Mouse (Mus musculus): ENCODE data around the gene Szt2. TPM values are rescaled to one million over a fixed set of nuclear protein-coding genes. Genes with fewer than 3 reads are reported as not detected.

The Szt2 gene
- polyA plus RNA-seq (2016; fragmentation: Nextera tagmentation; extraction: Ambion mirVana) = 4.8 and 4.9 TPM in 2 replicates

DNA sequence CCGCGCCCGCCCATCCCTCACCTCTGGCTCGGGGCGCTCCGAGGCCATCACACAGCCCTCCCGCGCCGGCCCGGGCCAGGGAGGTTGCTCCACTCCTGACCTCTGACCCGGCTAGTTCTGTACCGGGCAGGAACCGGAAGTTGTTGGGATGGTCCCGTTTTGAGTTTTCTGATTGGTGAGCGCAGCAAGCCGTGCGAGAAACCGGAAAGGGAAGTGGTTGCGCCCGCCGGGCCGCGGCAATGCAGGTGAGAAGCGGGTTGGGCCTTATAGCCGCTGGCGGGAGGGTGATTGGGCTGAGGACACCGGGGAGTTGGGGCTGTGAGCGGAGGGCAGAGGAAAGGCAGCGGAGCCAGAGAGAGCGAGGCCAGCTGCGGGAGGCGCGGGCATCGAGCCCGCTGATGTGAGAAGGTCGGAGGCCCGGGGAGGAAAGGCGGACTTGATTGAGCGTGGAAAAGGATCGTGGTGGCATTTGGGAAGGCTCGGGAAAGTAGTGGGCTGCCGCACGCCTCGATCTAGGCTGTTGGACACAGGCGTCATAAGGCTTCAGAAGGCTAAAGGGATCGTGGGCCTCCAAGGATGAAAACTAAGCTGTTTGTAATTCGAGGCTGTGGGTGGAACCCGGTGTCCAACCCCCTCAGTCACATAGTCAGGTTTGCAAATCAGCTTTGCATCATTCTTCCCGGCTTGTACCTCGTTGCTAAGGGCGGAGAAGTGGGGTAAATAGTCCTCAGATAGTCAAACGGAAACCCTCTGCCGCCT, at the start of gene Szt2, which contains the start of gene Med8:
Szt2 (minus strand) TSS at position 132 of the 759 bp plus-strand sequence.
Med8 (plus strand) TSS at position 196 of the 759 bp plus-strand sequence.
- peak within 1 kb of the TSS; percentile 90 for H3K9ac ChIP-seq
- ATAC-seq = peak; percentile 97
- H3K36me3 ChIP-seq = peaks cover 57% of the 10 kb centered on the region
- under 1% methylated on average over 51 of the region's 53 CpGs for WGBS (ENCODE audit: insufficient replicate concordance)
- peak within 1 kb of the TSS; percentile 93 for H3K4me3 ChIP-seq
- no peaks in the 10 kb centered on the region for H3K27me3 ChIP-seq (replicated peaks)
- H3K9me3 ChIP-seq (replicated peaks) = no peaks in the 10 kb centered on the region
- H3K4me2 ChIP-seq = peak within 1 kb of the TSS; percentile 85
- H3K27ac ChIP-seq = peak within 1 kb of the TSS; percentile 79
- peaks cover 32% of the 10 kb centered on the region for H3K4me1 ChIP-seq

DNA sequence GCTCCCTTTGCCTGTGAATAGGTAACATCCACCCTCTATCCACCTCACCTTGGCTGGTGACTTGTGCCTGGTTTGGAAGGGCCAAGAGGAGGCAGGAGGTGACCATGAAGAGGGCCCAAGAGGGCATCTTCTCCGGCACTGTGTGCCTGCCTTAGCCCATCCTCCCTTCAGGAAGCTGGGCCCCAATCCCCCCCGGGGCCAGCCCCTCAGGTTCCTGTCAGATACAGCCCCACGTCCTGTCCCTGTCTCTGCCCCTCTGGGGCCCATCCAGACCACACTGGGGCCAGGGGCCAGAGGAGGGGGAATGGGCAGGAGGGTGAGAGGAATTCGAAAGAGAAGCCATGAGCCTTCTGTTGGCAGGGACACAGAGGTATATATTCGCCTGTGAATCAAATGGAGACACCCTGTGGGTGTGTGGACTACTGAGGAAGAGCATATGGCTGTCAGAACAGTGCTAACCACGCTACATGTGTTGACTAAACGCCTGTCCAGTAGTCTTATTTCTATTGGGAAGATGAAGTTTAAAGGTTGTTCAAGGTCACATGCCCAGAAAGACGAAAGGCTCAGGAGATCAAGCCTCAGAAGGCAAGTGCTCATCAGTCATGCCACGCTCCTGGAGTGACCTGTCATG, 48.4 kb upstream of the Szt2 start, which contains the start of gene Mpl:
Mpl (minus strand) TSS at position 169 of the 631 bp plus-strand sequence.
- Histone ChIP-seq H3K4me3 (peak within 1 kb of the TSS; percentile 11), H3K4me2 (peak within 1 kb of the TSS; percentile 17; the same call in 1 of the 2 replicates), H3K9ac (no peak within 1 kb of the TSS), H3K4me1 (peaks cover 10% of the 10 kb centered on the region), H3K27me3 (replicated peaks) (no peaks in the 10 kb centered on the region), H3K36me3 (no peaks in the 10 kb centered on the region), H3K9me3 (replicated peaks) (no peaks in the 10 kb centered on the region), H3K27ac (no peak within 1 kb of the TSS)
- ATAC-seq = peak; percentile 63; the same call in 1 of the 2 replicates
- WGBS (ENCODE audit: insufficient replicate concordance) = 23% methylated on average over 9 of the region's 9 CpGs

DNA sequence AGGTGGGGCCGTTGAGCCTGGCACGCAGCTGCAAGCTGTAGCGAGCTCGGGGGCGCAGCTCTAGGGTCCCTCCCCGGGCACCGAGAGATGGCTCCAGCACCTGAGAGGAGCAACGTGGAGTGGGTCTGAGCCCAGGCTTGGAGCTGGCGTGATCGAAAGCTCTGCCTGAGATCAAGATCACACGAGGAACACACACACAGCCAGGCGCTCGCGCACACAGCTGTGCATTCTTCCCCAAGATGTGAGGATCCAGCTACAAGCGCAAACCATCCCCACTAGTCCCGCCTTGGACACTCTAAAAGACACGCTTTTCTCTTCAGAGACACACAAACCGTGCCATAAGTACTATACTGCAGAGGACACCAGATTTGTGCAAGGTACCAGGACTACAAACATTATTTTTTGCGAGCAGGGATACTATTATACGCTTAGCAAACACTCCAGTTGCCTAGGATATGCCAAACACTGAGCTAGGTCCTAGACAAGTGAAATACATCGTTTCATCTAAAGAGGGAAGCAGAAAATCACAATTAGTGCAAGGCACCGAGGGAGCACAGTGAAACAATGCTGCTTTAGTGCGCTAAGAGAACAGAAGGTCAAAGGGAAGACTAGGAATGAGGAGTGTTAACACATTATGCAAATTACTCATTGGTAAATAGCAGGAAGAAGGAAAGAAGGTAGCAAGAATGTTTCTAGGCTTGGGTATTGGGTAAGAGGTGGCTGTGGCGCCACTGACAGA, 37.5 kb upstream of the Szt2 start:
- H3K4me1 ChIP-seq = peaks cover 7% of the 10 kb centered on the region
- H3K9me3 ChIP-seq (replicated peaks) = no peaks in the 10 kb centered on the region
- 54% methylated on average over 24 of the region's 24 CpGs for WGBS (ENCODE audit: insufficient replicate concordance)
- H3K36me3 ChIP-seq = no peaks in the 10 kb centered on the region
- no peak overlapping the region for H3K9ac ChIP-seq
- H3K27me3 ChIP-seq (replicated peaks) = no peaks in the 10 kb centered on the region; the same call in 1 of the 2 replicates
- H3K4me2 ChIP-seq = peak overlapping the region; percentile 57
- peak overlapping the region; percentile 28 for H3K4me3 ChIP-seq
- ATAC-seq = no peak
- no peak overlapping the region for H3K27ac ChIP-seq

DNA sequence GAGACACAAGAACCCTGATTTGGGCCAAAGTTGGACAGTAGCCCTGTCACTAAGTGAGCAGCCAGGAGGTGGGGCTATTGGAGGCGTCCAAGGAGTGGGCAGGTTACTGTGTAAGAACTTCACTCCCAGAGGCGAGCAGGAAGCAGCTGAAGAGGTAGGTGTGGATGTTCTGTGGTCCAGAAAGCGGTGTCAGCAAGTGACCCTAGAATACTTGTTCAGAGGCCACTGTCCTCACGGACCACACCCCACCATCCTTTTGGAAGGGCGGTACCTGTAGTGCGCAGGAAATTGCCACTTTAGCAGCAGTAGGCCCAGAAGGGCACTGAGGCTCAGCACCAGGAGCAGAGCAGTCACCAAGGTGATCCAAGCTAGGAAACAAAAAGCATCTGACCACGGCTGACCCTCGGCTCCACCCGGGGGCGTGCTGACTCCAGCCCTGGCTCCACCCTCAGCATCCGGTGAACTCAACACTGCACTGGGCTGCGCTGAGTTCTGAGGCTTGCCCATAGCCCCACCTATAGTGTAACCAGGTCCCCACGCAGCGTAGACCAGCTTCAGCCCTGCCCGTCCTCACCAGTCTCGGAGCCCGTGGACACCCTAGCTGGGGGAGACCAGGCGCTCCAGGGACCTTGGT, 36.8 kb upstream of the Szt2 start:
- H3K4me1 ChIP-seq = peaks cover 7% of the 10 kb centered on the region

DNA sequence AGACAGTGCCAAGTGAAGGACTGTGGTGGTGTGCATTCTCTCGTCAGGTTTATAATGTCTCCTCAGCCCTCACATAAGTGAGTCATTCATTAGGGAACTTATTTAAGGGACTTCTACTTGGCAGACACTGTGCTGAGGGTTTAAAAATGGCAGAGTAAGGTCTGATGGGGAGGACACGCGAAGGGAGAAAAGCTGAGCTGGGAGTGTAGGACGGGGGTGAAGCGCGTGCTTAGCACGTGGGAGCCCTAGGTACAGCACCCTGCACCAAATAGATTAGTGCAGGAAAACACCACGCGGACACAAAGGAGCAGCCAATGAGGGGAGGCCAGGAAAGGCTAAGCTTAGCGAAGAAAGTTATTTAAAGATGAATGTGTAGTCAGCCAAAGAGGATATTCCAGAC, 36.0 kb upstream of the Szt2 start:
- Histone ChIP-seq H3K9ac (no peak overlapping the region), H3K27ac (no peak overlapping the region), H3K4me1 (peaks cover 7% of the 10 kb centered on the region), H3K36me3 (no peaks in the 10 kb centered on the region), H3K27me3 (replicated peaks) (no peaks in the 10 kb centered on the region; the same call in 1 of the 2 replicates), H3K4me2 (no peak overlapping the region), H3K9me3 (replicated peaks) (no peaks in the 10 kb centered on the region), H3K4me3 (no peak overlapping the region)
- no peak for ATAC-seq
- 76% methylated on average over 10 of the region's 10 CpGs for WGBS (ENCODE audit: insufficient replicate concordance)

More for the DNA sequence above, 36.8 kb upstream of the Szt2 start:
- H3K9ac ChIP-seq = no peak overlapping the region
- WGBS (ENCODE audit: insufficient replicate concordance) = 39% methylated on average over 18 of the region's 18 CpGs
- H3K27me3 ChIP-seq (replicated peaks) = no peaks in the 10 kb centered on the region; the same call in 1 of the 2 replicates
- ATAC-seq = peak; percentile 54; the same call in 1 of the 2 replicates
- H3K4me2 ChIP-seq = peak overlapping the region; percentile 57
- no peaks in the 10 kb centered on the region for H3K36me3 ChIP-seq
- H3K9me3 ChIP-seq (replicated peaks) = no peaks in the 10 kb centered on the region
- peak overlapping the region; percentile 28 for H3K4me3 ChIP-seq
- H3K27ac ChIP-seq = no peak overlapping the region

DNA sequence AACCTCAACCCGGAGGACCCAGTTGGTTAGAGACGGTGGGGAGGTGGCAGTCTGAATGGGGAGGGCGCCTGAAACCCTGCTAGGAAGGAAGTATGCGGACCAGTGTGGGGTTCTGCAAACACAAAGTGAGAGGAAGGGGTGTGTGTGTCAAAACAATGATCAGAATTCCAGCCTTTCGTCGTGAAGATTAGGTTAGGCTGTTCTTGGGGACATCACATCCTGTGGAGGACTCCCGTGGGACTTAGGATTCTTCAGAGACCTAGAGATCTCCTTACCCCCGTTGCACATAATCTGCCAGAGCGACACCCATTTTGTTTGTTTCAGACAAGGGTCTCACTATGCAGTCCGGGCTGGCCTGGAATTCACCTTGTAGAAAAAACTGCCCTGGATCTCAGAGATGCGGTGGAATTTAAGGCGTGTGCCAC, 28.8 kb upstream of the Szt2 start:
- Histone ChIP-seq H3K4me2 (peak overlapping the region; percentile 94), H3K27ac (peak overlapping the region; percentile 93), H3K9ac (peak overlapping the region; percentile 98), H3K27me3 (replicated peaks) (no peaks in the 10 kb centered on the region), H3K4me1 (peaks cover 45% of the 10 kb centered on the region), H3K36me3 (peaks cover 35% of the 10 kb centered on the region), H3K9me3 (replicated peaks) (no peaks in the 10 kb centered on the region), H3K4me3 (peak overlapping the region; percentile 94)
- 12% methylated on average over 12 of the region's 12 CpGs for WGBS (ENCODE audit: insufficient replicate concordance)
- ATAC-seq = peak; percentile 28

DNA sequence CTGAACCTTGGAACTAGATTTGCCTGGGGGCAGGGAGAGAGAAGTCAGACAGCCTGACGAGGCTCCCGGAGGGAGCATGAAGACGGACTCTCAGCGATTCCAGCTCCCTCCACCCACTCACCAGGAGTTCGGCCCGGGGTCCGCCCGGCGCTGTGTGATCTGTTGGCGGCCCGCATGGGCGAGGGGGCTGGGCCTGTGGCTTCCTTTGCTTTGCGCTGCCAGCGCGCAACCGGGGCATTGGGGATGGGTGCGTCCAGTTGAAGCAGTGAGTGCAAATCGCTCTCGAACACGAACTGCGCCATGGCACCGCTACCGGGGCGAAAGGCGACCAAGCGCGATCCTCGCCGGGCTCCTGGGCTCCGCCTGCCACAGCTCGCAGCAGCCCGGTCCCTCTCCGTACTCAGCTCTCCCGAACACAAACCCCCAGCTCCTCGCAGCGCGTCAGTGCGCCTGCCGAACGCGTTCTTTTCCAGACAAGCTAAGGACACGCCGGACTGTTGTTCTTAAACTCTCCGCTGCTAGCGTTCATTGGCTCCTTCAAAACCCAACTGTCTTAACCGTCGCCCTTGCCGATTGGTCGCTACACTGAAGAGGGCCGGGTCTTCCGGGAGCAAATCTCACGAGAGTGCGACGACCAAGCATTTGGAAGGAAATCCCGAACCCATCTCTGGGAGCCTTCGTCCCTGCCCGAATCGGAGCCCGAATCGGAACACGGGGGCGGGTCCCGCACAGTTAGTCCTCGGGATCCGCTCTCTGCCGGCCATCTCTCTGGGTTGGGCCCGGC, 27.9 kb upstream of the Szt2 start, which contains the start of gene Cdc20:
Cdc20 (minus strand) TSS at position 533 of the 784 bp plus-strand sequence.
- no peaks in the 10 kb centered on the region for H3K9me3 ChIP-seq (replicated peaks)
- peak within 1 kb of the TSS; percentile 94 for H3K4me2 ChIP-seq
- H3K27ac ChIP-seq = peak within 1 kb of the TSS; percentile 93
- peaks cover 53% of the 10 kb centered on the region for H3K4me1 ChIP-seq
- no peaks in the 10 kb centered on the region for H3K27me3 ChIP-seq (replicated peaks)
- under 1% methylated on average over 67 of the region's 67 CpGs for WGBS (ENCODE audit: insufficient replicate concordance)
- peak within 1 kb of the TSS; percentile 94 for H3K4me3 ChIP-seq
- peak; percentile 93 for ATAC-seq
- peak within 1 kb of the TSS; percentile 98 for H3K9ac ChIP-seq
- H3K36me3 ChIP-seq = peaks cover 43% of the 10 kb centered on the region

DNA sequence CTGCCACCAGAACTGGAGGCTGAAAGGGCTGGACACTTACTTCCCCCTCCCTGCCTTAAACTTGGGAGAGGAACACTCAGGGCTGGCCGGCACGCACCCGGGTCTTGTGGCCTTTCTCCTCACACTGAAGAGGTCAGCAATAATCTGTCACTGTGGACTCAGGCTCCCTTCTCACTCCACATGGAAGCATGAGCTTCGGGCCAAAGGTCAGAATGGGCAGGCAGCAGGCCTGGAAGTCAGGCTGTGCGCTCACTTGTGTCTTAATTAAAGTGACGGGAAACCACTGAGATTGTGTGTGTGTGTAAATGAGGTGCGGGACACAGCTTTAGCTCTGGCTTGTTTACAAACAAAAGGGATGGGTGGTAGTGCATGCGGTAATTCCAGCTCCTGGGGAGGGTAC, 23.3 kb upstream of the Szt2 start:
- Histone ChIP-seq H3K36me3 (peaks cover 68% of the 10 kb centered on the region), H3K9me3 (replicated peaks) (no peaks in the 10 kb centered on the region), H3K4me1 (peaks cover 90% of the 10 kb centered on the region), H3K9ac (no peak overlapping the region), H3K27me3 (replicated peaks) (no peaks in the 10 kb centered on the region), H3K27ac (peak overlapping the region; percentile 88), H3K4me3 (no peak overlapping the region), H3K4me2 (0 out of 2 replicates have a peak overlapping the region, but pooled peaks have one; percentile 94)
- no peak for ATAC-seq
- WGBS (ENCODE audit: insufficient replicate concordance) = 69% methylated on average over 8 of the region's 8 CpGs

DNA sequence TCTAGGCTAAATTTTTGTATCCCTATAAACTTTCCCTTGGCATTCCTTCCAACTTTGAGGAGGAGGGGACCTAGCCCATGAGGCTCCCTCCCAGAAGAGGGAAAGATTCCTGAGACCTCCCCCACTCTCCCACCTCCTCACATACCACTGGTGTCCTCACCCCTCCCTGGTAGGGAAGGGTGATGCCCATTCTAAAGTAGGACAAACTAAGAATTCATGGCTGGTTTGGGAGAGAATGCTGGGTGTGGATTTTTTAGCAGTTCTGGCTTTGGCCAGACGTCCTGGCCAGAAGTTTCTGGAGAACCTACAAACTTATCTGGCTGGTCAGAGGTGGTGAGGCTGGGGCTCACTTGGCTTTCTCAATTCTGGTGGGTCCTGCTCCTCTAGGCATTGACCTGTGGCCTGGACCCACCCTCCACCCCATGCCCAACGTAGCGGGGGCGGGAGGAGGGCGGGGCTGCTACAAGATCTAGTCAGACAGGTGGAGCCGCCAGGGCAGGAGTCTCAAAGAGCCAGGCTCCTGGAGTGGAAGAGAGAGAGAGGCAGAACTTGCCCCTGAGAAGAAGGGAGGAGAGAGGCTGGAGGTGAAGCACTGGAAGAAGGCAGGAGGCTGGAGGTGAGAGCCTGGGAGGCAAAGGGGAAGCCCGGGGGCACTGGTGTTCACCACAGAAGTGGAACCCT, 20.3 kb upstream of the Szt2 start:
- peak overlapping the region; percentile 86 for H3K9ac ChIP-seq
- ATAC-seq = no peak
- H3K4me2 ChIP-seq = peak overlapping the region; percentile 83
- H3K4me3 ChIP-seq = peak overlapping the region; percentile 75
- peaks cover 48% of the 10 kb centered on the region for H3K36me3 ChIP-seq
- no peaks in the 10 kb centered on the region for H3K27me3 ChIP-seq (replicated peaks)
- no peaks in the 10 kb centered on the region for H3K9me3 ChIP-seq (replicated peaks)
- WGBS (ENCODE audit: insufficient replicate concordance) = 12% methylated on average over 7 of the region's 7 CpGs
- peaks cover 97% of the 10 kb centered on the region for H3K4me1 ChIP-seq
- peak overlapping the region; percentile 88 for H3K27ac ChIP-seq

DNA sequence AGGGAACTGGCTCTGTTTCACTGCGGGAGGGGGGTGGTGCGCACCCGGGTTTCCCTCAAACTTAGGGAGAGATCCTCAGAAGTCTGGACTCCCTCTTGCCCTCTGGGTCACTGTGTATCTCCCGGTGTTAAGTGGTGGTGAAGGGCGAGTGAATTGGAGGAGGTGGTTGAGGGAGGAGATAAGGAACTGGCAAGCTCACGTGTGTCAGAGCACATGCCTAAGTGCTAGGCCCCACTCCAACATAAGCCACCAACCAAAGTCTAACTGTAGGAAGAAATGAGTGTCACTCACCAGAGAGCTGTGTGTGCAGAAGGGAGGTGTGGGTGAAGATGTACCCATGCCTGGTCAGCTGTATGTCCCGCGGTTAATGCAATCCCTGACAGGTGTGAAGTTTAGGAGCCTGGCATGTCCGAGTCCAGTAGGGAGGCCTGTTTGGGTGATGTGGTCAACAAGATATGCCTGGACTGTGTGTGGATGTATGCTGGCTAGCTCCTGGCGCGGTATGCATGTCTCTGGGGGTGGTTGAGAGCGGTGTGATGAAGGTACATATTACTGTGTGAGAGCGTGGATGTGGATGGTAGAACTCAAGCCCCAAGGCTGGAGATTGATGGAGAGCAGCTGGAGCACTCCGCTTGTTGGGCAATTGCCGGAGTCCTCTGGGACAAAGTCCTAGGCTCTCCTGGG, 19.6 kb upstream of the Szt2 start:
- Histone ChIP-seq H3K36me3 (peaks cover 41% of the 10 kb centered on the region), H3K27ac (peak overlapping the region; percentile 88), H3K4me3 (peak overlapping the region; percentile 75), H3K9me3 (replicated peaks) (no peaks in the 10 kb centered on the region), H3K4me2 (peak overlapping the region; percentile 83), H3K9ac (peak overlapping the region; percentile 86), H3K27me3 (replicated peaks) (no peaks in the 10 kb centered on the region), H3K4me1 (peaks cover 97% of the 10 kb centered on the region)
- ATAC-seq = peak; percentile 56
- WGBS (ENCODE audit: insufficient replicate concordance) = 22% methylated on average over 15 of the region's 15 CpGs
